Mouse (Mus musculus) bone marrow, adult 2 months (tissue): ENCODE measurements around the gene Olfr1447. TPM values are rescaled to one million over a fixed set of nuclear protein-coding genes. Genes with fewer than 3 reads are reported as not detected.

ENCODE experiments used
- H3K27ac ChIP-seq: fragments of 200-500 bp; 2 replicates; pipeline ENCODE4 v1.5.1; 2012; ENCODE audit warnings: low read depth, mild to moderate bottlenecking, control low read depth, inconsistent platforms, low read length; ENCODE audit not compliant: control insufficient read depth, poor library complexity, insufficient read depth
- H3K4me1 ChIP-seq: fragments of 200-500 bp; 2 replicates; pipeline ENCODE4 v1.6.1; 2011; ENCODE audit warnings: low read length; ENCODE audit not compliant: control insufficient read depth, insufficient read depth
- H3K4me3 ChIP-seq: fragments of 200-500 bp; replicated peaks from 2 replicates; pipeline ENCODE3; 2011; ENCODE audit warnings: mild to moderate bottlenecking, low read depth, low read length, control low read depth; ENCODE audit not compliant: control insufficient read depth
- CTCF ChIP-seq: fragments of 200-500 bp; IDR thresholded peaks from 2 replicates; pipeline ENCODE4 v1.5.1; 2011; ENCODE audit warnings: low read length, control low read depth; ENCODE audit not compliant: control insufficient read depth, insufficient read depth
- POLR2A ChIP-seq: fragments of 200-500 bp; IDR thresholded peaks from 2 replicates; pipeline ENCODE4 v1.6.1; 2011; ENCODE audit warnings: low read depth, mild to moderate bottlenecking, control low read depth, low read length, borderline replicate concordance; ENCODE audit not compliant: control insufficient read depth
- WGBS: fragments of 180-500 bp; shearing (Covaris S2); methylation state at CpG from one replicate; pipeline ENCODE4 v1.1.7; 2018; 5-methylcytosine and 5-hydroxymethylcytosine counted together
- polyA plus RNA-seq: library from polyadenylated mRNA; stranded (reverse); fragments of >200 nt; gene quantifications from 2 replicates; pipeline ENCODE4 v1.2.4, GENCODE M21; 2011; ENCODE audit warnings: low replicate concordance; ENCODE audit not compliant: missing spikeins, insufficient read depth, insufficient read length

Olfr1447 gene
- not detected in 2 replicates for polyA plus RNA-seq

DNA sequence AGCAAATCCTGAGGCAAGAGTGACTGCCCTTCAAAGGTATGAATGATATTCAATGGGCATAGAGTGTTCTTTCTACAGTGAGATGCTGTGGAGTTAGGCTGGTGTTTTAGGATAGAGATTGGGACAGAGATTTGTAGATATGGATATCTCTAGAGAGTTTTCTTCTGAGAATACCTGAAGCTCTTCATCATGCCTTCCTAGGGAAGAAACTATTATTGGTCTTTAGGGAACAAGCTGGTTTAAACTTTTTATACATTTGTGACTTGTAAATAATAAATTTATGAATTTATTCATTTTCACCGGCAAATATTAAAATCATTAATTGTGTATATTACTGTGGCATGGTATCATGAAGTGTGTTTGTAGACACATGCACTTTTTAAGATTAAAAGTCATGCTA is at the start of gene Olfr1447:
Gene Olfr1447 (minus strand): TSS at position 101 of the 400 bp plus-strand sequence.
- WGBS: 95% methylated on average over 1 of the region's 1 CpGs
- no peak for TF ChIP-seq POLR2A
- H3K4me3 ChIP-seq: no peak within 1 kb of the TSS
- no peaks in the 10 kb centered on the region for H3K4me1 ChIP-seq
- no peak within 1 kb of the TSS for H3K27ac ChIP-seq

DNA sequence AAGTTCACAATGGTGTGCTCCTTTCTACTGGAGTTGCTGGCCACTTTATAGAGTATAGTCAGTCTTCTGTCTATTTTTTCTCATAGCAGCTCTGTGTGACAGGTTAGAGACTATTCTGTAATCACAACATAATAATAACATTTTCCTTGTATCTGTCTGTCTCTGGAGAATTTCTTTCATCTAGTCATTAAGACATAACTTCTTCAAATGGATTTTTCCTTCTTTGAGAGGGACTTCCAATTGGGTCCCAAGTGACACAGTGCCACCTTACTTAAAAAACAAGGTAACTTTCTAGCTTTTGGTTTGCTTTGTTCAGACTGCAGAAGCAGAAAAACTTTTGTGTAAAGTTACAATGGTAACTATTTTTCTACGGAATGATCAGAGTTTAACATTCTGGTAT is 46.4 kb upstream of the Olfr1447 start, which contains the start of gene Olfr1450:
Gene Olfr1450 (plus strand): TSS at position 301 of the 400 bp plus-strand sequence.
- WGBS: 89% methylated on average over 1 of the region's 1 CpGs

DNA sequence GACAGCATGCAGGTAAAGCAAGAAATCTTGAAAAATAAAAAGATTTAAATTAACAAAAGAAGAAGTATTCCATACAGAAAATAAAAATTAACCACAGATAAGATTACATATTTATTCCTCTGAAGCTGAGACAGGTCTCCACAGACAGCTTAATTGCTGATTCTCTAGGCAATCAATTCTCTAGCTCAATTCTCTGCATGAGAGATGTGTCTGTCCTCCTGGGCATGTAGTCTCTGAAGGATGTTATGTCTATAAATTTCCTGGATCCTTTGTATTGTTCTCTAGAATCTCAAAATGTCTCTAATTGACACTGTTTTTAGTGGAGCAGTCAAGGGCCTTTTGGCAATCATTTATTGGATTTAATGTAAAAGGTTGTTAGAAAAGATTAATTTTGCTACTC is 27.0 kb upstream of the Olfr1447 start, which contains the start of gene Olfr1449:
Gene Olfr1449 (plus strand): TSS at position 301 of the 400 bp plus-strand sequence.
- H3K4me3 ChIP-seq: no peak within 1 kb of the TSS
- no peak within 1 kb of the TSS for H3K27ac ChIP-seq
- TF ChIP-seq CTCF (no peak), POLR2A (no peak)
- H3K4me1 ChIP-seq: no peaks in the 10 kb centered on the region

More for the DNA sequence above, 46.4 kb upstream of the Olfr1447 start, which contains the start of gene Olfr1450:
- no peaks in the 10 kb centered on the region for H3K4me1 ChIP-seq
- H3K4me3 ChIP-seq: no peak within 1 kb of the TSS
- H3K27ac ChIP-seq: no peak within 1 kb of the TSS
- TF ChIP-seq CTCF (no peak), POLR2A (no peak)

DNA sequence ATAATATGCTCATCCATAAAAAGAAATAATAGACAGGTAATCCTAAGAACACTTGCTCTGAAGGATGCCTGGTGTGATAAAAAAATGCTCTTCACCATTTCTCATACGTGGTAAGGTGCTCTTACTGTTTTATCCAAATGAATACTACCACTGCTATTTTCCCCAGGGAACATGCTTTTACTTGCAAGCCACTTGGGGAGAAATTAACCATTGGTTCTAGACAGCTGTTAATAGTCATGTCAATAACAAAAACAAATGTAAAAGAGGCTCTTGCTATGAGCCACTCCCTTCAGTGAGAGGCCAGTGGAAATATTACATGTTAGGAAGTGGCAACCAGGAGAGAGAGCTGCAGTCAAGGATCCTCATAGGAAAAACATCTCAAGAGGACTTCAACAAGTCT is 20.8 kb upstream of the Olfr1447 start, which contains the start of gene Olfr1448:
Gene Olfr1448 (minus strand): TSS at position 101 of the 400 bp plus-strand sequence.
- TF ChIP-seq POLR2A (no peak), CTCF (no peak)
- 63% methylated on average over 1 of the region's 1 CpGs for WGBS
- H3K27ac ChIP-seq: no peak within 1 kb of the TSS
- no peak within 1 kb of the TSS for H3K4me3 ChIP-seq
- H3K4me1 ChIP-seq: no peaks in the 10 kb centered on the region

DNA sequence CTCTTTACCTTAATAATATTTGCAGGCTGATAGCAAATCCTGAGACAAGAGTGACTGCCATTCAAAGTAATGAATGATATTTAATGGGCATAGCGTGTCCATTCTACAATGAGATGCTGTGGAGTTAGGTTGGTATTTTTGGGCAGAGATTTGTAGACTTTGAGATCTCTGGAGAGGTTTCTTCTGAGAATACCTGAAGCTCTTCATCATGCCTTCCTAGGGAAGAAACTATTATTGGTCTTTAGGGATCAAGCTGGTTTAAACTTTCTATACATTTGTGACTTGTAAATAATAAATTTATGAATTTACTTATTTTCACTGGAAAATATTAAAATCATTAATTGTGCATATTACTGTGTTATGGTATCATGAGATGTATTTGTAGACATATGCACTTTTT is 10.1 kb downstream of the Olfr1447 start, which contains the start of gene Olfr1446:
Gene Olfr1446 (minus strand): TSS at position 101 of the 400 bp plus-strand sequence.
- no peak within 1 kb of the TSS for H3K4me3 ChIP-seq
- no peaks in the 10 kb centered on the region for H3K4me1 ChIP-seq
- TF ChIP-seq CTCF (no peak), POLR2A (no peak)
- WGBS: 59% methylated on average over 1 of the region's 1 CpGs
- no peak within 1 kb of the TSS for H3K27ac ChIP-seq

DNA sequence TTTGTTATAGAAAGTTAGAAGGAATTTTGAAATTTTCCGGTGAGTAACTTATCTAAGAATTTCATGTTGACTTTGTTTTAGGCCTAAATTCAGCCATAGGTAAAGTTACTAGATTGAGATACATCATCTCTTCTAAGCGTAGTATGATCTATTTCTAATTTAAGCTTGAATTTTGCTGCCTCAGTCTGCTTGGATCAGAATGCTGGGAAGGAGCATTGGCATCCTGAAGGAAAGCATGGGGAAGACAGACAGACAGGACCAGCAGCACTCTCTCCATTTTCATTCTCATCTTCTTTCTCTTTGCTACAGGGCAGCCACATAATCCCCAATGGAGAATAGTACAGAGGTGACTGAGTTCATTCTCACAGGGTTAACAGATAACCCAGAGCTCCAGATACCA is 20.0 kb downstream of the Olfr1447 start, which contains the start of gene Olfr1445:
Gene Olfr1445 (plus strand): TSS at position 301 of the 400 bp plus-strand sequence.
- WGBS: 69% methylated on average over 2 of the region's 2 CpGs
- H3K4me3 ChIP-seq: no peak within 1 kb of the TSS

DNA sequence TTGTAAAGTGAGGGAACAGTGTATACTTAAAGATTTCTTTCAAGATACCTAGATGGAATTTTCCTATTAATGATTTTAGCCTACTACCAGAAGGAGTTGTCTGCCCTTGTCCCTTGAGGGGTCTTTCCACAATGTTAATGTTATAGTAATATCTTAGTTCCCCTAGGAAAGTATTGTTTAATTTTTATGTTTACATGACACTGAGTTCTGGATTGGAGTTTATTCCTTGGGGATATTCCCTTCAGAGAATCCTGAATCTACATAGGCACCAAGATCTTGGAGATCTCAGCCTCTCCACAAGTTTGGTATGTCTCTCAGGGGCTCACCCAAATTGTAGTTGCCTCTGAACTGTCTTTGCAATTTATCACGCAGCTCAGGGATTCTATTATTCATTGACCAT is 46.6 kb downstream of the Olfr1447 start, which contains the start of gene Olfr1444:
Gene Olfr1444 (plus strand): TSS at position 301 of the 400 bp plus-strand sequence.
- no peak within 1 kb of the TSS for H3K4me3 ChIP-seq
- TF ChIP-seq POLR2A (no peak), CTCF (no peak)
- no peak within 1 kb of the TSS for H3K27ac ChIP-seq
- no peaks in the 10 kb centered on the region for H3K4me1 ChIP-seq
- 54% methylated on average over 1 of the region's 1 CpGs for WGBS

More for the DNA sequence above, 20.0 kb downstream of the Olfr1447 start, which contains the start of gene Olfr1445:
- Histone ChIP-seq H3K27ac (no peak within 1 kb of the TSS), H3K4me1 (no peaks in the 10 kb centered on the region)
- TF ChIP-seq CTCF (no peak), POLR2A (no peak)

Other genes starting within 250 kb of the Olfr1447 start
- not detected in 2 replicates for gene Olfr1442, start 233.3 kb downstream of the Olfr1447 start, polyA plus RNA-seq
- not detected in 2 replicates for gene Olfr1443, start 225.6 kb downstream of the Olfr1447 start, polyA plus RNA-seq
- gene Keg1, start 208.0 kb downstream of the Olfr1447 start, polyA plus RNA-seq: 9.3 TPM in 1 of 2 replicates, not detected in the other
- 1.8 and 2.0 TPM in 2 replicates for gene Cntf, start 138.1 kb downstream of the Olfr1447 start, polyA plus RNA-seq
- 45.6 and 46.7 TPM in 2 replicates for gene Zfp91, start 107.6 kb downstream of the Olfr1447 start, polyA plus RNA-seq
- gene Lpxn, start 107.5 kb downstream of the Olfr1447 start, polyA plus RNA-seq: 4.2 and 12.3 TPM in 2 replicates
- gene Gm5244, start 57.1 kb downstream of the Olfr1447 start, polyA plus RNA-seq: 2.2 and 4.3 TPM in 2 replicates
- not detected in 2 replicates for gene Olfr1444, start 46.5 kb downstream of the Olfr1447 start, polyA plus RNA-seq
- gene Olfr1445, start 19.9 kb downstream of the Olfr1447 start, polyA plus RNA-seq: not detected in 2 replicates
- gene Olfr1446, start 10.2 kb downstream of the Olfr1447 start, polyA plus RNA-seq: not detected in 2 replicates
- not detected in 2 replicates for gene Olfr1448, start 20.7 kb upstream of the Olfr1447 start, polyA plus RNA-seq
- not detected in 2 replicates for gene Olfr1449, start 27.1 kb upstream of the Olfr1447 start, polyA plus RNA-seq
- gene Olfr1450, start 46.5 kb upstream of the Olfr1447 start, polyA plus RNA-seq: not detected in 2 replicates
- gene Olfr1451, start 91.3 kb upstream of the Olfr1447 start, polyA plus RNA-seq: not detected in 2 replicates
- not detected in 2 replicates for gene Olfr1453, start 124.6 kb upstream of the Olfr1447 start, polyA plus RNA-seq
- gene Olfr1454, start 156.9 kb upstream of the Olfr1447 start, polyA plus RNA-seq: not detected in 2 replicates
- gene Olfr1457, start 194.1 kb upstream of the Olfr1447 start, polyA plus RNA-seq: not detected in 2 replicates
- gene Olfr1458, start 203.0 kb upstream of the Olfr1447 start, polyA plus RNA-seq: not detected in 2 replicates
- 0.17 TPM in 1 of 2 replicates, not detected in the other for gene Olfr1459, start 245.8 kb upstream of the Olfr1447 start, polyA plus RNA-seq